Mouse (Mus musculus): ENCODE data around the gene Zfp960. TPM values are rescaled to one million over a fixed set of nuclear protein-coding genes. Genes with fewer than 3 reads are reported as not detected.

Zfp960 gene
- 0.14 and 0.22 TPM in 2 replicates for polyA plus RNA-seq (2012; rRNA removed)

GRCm38 (mm10) chr17:17063628-17064494 is at the start of gene Zfp960:
Gene Zfp960 (plus strand): TSS chr17:17064113.

DNA sequence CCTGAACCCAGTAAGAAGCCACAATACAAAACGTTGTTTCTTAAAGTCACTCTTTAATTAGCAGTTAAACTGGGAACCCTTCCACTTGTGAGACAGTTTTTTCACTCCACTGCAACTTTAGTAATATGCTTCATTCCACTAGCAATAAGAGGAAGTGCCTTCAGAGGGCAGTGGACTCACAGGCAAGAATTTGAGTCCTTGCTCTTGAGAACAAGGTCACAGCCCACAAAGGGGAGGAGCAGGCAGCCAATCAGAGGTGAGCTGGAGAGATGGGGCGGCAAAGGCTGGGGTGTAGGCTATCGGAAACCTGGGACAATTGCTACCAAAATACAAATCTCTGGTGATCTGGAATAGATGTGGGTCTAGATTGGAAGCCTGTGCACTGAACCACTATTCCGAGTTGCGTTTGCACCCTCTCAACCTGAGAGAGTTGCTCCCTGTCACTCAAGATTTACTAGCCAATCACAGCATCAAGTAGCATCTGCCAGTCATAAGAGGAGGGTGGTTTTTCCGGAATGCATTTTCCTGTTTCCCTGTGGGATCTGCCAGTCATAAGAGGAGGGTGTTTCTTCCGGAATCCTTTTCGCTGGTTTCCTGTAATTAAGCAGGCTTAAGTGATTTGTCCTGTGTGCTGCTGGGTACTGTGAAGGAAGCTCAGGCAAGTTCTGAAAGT is 57.1 kb downstream of the Zfp960 start, which contains the start of gene Zfp97:
Gene Zfp97 (plus strand): TSS at position 586 of the 673 bp plus-strand sequence.

Other genes with a start within 250 kb of the Zfp960 start
- gene Zfp97, start 57.3 kb downstream of the Zfp960 start, polyA plus RNA-seq (2012; rRNA removed): 0.09 and 0.14 TPM in 2 replicates

Data from ovary, adult 2 months (tissue).